ENCODE assay signal across 7 mouse cellular contexts in genomic region chr2:25261870-25262269, GRCm38 (mm10). TPM values are rescaled to one million over a fixed set of nuclear protein-coding genes. Genes with fewer than 3 reads are reported as not detected.
DNase-seq lines count a peak whose midpoint lies in the region; ATAC-seq lines count a peak whose summit lies in the region.

No protein-coding gene starts in this region.

- ATAC-seq in lung, embryonic 15.5 days (ENCODE audit: borderline replicate concordance, extremely low read depth, low FRiP score, low TSS enrichment): no peak
- ATAC-seq in embryonic facial prominence, embryonic 15.5 days (ENCODE audit: insufficient number of reproducible peaks, low FRiP score, low TSS enrichment, low read depth): no peak; the same call in 1 of the 2 replicates
- ATAC-seq in limb, embryonic 11.5 days (ENCODE audit: insufficient number of reproducible peaks, low FRiP score, low TSS enrichment, low read depth): no peak
- ATAC-seq in stomach, embryonic 15.5 days (ENCODE audit: insufficient read depth, low FRiP score, low read depth): no peak

- H3K27me3 ChIP-seq in lung, embryonic 15.5 days: peaks cover 13% of the 10 kb centered on the region
- peaks cover 17% of the 10 kb centered on the region for H3K27me3 ChIP-seq in embryonic facial prominence, embryonic 15.5 days
- peaks cover 19% of the 10 kb centered on the region for H3K27me3 ChIP-seq in limb, embryonic 11.5 days (ENCODE audit: control insufficient read depth, insufficient read depth, low read length)
- H3K27me3 ChIP-seq in stomach, embryonic 15.5 days (replicated peaks): peaks cover 5% of the 10 kb centered on the region; the same call in 1 of the 2 replicates

- H3K36me3 ChIP-seq in lung, embryonic 15.5 days: no peaks in the 10 kb centered on the region
- H3K36me3 ChIP-seq in embryonic facial prominence, embryonic 15.5 days: no peaks in the 10 kb centered on the region
- no peaks in the 10 kb centered on the region for H3K36me3 ChIP-seq in limb, embryonic 11.5 days (ENCODE audit: control insufficient read depth, insufficient read depth, low read length)
- H3K36me3 ChIP-seq in stomach, embryonic 15.5 days: no peaks in the 10 kb centered on the region

- WGBS in lung, embryonic 15.5 days: 43% methylated on average over 12 of the region's 12 CpGs
- WGBS in embryonic facial prominence, embryonic 15.5 days: 44% methylated on average over 12 of the region's 12 CpGs
- 45% methylated on average over 11 of the region's 12 CpGs for WGBS in limb, embryonic 11.5 days
- WGBS in stomach, embryonic 15.5 days: 51% methylated on average over 12 of the region's 12 CpGs

- H3K9me3 ChIP-seq in lung, embryonic 15.5 days: no peaks in the 10 kb centered on the region
- no peaks in the 10 kb centered on the region for H3K9me3 ChIP-seq in embryonic facial prominence, embryonic 15.5 days (replicated peaks)
- no peaks in the 10 kb centered on the region for H3K9me3 ChIP-seq in limb, embryonic 11.5 days (ENCODE audit: control insufficient read depth, low read length)
- H3K9me3 ChIP-seq in stomach, embryonic 15.5 days: no peaks in the 10 kb centered on the region

- intact Hi-C loops in gastrocnemius, postnatal 36 days (cut with DNase I): no loop called here

- DNase-seq in lung, postnatal 4 days: no peak
- no peak for DNase-seq in limb, embryonic 11.5 days (ENCODE audit: low spot score)
- no peak for DNase-seq in thymus, postnatal 25 days
- DNase-seq in gastrocnemius, postnatal 36 days: no peak

- peaks cover 42% of the 10 kb centered on the region for H3K4me1 ChIP-seq in lung, embryonic 15.5 days
- peaks cover 40% of the 10 kb centered on the region for H3K4me1 ChIP-seq in embryonic facial prominence, embryonic 15.5 days
- H3K4me1 ChIP-seq in limb, embryonic 11.5 days (ENCODE audit: control insufficient read depth, insufficient read depth, low read length): peaks cover 9% of the 10 kb centered on the region
- peaks cover 33% of the 10 kb centered on the region for H3K4me1 ChIP-seq in stomach, embryonic 15.5 days

- peak overlapping the region; percentile 21; the same call in 1 of the 2 replicates for H3K9ac ChIP-seq in lung, embryonic 15.5 days
- no peak overlapping the region for H3K9ac ChIP-seq in embryonic facial prominence, embryonic 15.5 days
- H3K9ac ChIP-seq in limb, embryonic 11.5 days (ENCODE audit: low read length): no peak overlapping the region
- no peak overlapping the region for H3K9ac ChIP-seq in stomach, embryonic 15.5 days

- H3K4me2 ChIP-seq in lung, embryonic 15.5 days: peak overlapping the region; percentile 99
- peak overlapping the region; percentile 99 for H3K4me2 ChIP-seq in embryonic facial prominence, embryonic 15.5 days (replicated peaks)
- H3K4me2 ChIP-seq in limb, embryonic 11.5 days (ENCODE audit: low read depth, severe bottlenecking): peak overlapping the region; percentile 99
- peak overlapping the region; percentile 84 for H3K4me2 ChIP-seq in stomach, embryonic 15.5 days

- H3K27ac ChIP-seq in lung, embryonic 15.5 days: no peak overlapping the region
- H3K27ac ChIP-seq in embryonic facial prominence, embryonic 15.5 days (replicated peaks): no peak overlapping the region
- no peak overlapping the region for H3K27ac ChIP-seq in limb, embryonic 11.5 days (replicated peaks; ENCODE audit: low read depth, low read length)
- peak overlapping the region; percentile 77 for H3K27ac ChIP-seq in stomach, embryonic 15.5 days

- peak overlapping the region; percentile 70 for H3K4me3 ChIP-seq in lung, embryonic 15.5 days
- H3K4me3 ChIP-seq in embryonic facial prominence, embryonic 15.5 days (replicated peaks): peak overlapping the region; percentile 73
- peak overlapping the region; percentile 74 for H3K4me3 ChIP-seq in limb, embryonic 11.5 days (ENCODE audit: low read depth, low read length)
- H3K4me3 ChIP-seq in stomach, embryonic 15.5 days (replicated peaks): peak overlapping the region; percentile 74

RNA-seq across cellular contexts. Expression of gene Tprn, which starts 0.5 kb away (rescaled TPM):
- polyA plus RNA-seq in lung, embryonic 15.5 days (2015; fragmentation: Nextera tagmentation; extraction: Ambion mirVana): 6.7 and 8.7 TPM in 2 replicates
- polyA plus RNA-seq in embryonic facial prominence, embryonic 15.5 days (2015; fragmentation: Nextera tagmentation; extraction: Ambion mirVana): 10.2 TPM in 2 replicates
- 5.6 and 5.7 TPM in 2 replicates for polyA plus RNA-seq in limb, embryonic 11.5 days (2014; fragmentation: Nextera tagmentation; extraction: Ambion mirVana)
- polyA plus RNA-seq in stomach, embryonic 15.5 days (2015; fragmentation: Nextera tagmentation; extraction: Ambion mirVana): 16.8 and 17.7 TPM in 2 replicates
- total RNA-seq in gastrocnemius, postnatal 36 days (2021): 1 to 10 TPM; 3.8 to 4.5 TPM

RNA-seq across cellular contexts. Expression of gene Tmem203, which starts 6.6 kb away (rescaled TPM):
- polyA plus RNA-seq in lung, embryonic 15.5 days (2015; fragmentation: Nextera tagmentation; extraction: Ambion mirVana): 24.4 and 24.5 TPM in 2 replicates
- polyA plus RNA-seq in embryonic facial prominence, embryonic 15.5 days (2015; fragmentation: Nextera tagmentation; extraction: Ambion mirVana): 23.8 and 25.6 TPM in 2 replicates
- 11.1 and 14.6 TPM in 2 replicates for polyA plus RNA-seq in limb, embryonic 11.5 days (2014; fragmentation: Nextera tagmentation; extraction: Ambion mirVana)
- polyA plus RNA-seq in stomach, embryonic 15.5 days (2015; fragmentation: Nextera tagmentation; extraction: Ambion mirVana): 24.4 and 25.1 TPM in 2 replicates
- 10 to 100 TPM; 10.4 to 12.0 TPM for total RNA-seq in gastrocnemius, postnatal 36 days (2021)

RNA-seq across cellular contexts. Expression of gene Ssna1, which starts 10.4 kb away (rescaled TPM):
- polyA plus RNA-seq in lung, embryonic 15.5 days (2015; fragmentation: Nextera tagmentation; extraction: Ambion mirVana): 229 and 239 TPM in 2 replicates
- polyA plus RNA-seq in embryonic facial prominence, embryonic 15.5 days (2015; fragmentation: Nextera tagmentation; extraction: Ambion mirVana): 258 and 263 TPM in 2 replicates
- 237 and 242 TPM in 2 replicates for polyA plus RNA-seq in limb, embryonic 11.5 days (2014; fragmentation: Nextera tagmentation; extraction: Ambion mirVana)
- polyA plus RNA-seq in stomach, embryonic 15.5 days (2015; fragmentation: Nextera tagmentation; extraction: Ambion mirVana): 209 TPM in 2 replicates
- 10 to 100 TPM; 25.8 to 25.9 TPM for total RNA-seq in gastrocnemius, postnatal 36 days (2021)

RNA-seq across cellular contexts. Expression of gene Anapc2, which starts 10.4 kb away (rescaled TPM):
- polyA plus RNA-seq in lung, embryonic 15.5 days (2015; fragmentation: Nextera tagmentation; extraction: Ambion mirVana): 132 and 136 TPM in 2 replicates
- polyA plus RNA-seq in embryonic facial prominence, embryonic 15.5 days (2015; fragmentation: Nextera tagmentation; extraction: Ambion mirVana): 134 and 136 TPM in 2 replicates
- polyA plus RNA-seq in limb, embryonic 11.5 days (2014; fragmentation: Nextera tagmentation; extraction: Ambion mirVana): 118 and 120 TPM in 2 replicates
- polyA plus RNA-seq in stomach, embryonic 15.5 days (2015; fragmentation: Nextera tagmentation; extraction: Ambion mirVana): 108 and 114 TPM in 2 replicates
- 10 to 100 TPM; 27.0 to 27.8 TPM for total RNA-seq in gastrocnemius, postnatal 36 days (2021)

RNA-seq across cellular contexts. Expression of gene AL732309.1, which starts 15.2 kb away (rescaled TPM):
- 3.5 and 5.0 TPM in 2 replicates for polyA plus RNA-seq in lung, embryonic 15.5 days (2015; fragmentation: Nextera tagmentation; extraction: Ambion mirVana)
- polyA plus RNA-seq in embryonic facial prominence, embryonic 15.5 days (2015; fragmentation: Nextera tagmentation; extraction: Ambion mirVana): 8.2 and 9.4 TPM in 2 replicates
- 4.0 and 6.6 TPM in 2 replicates for polyA plus RNA-seq in limb, embryonic 11.5 days (2014; fragmentation: Nextera tagmentation; extraction: Ambion mirVana)
- 5.7 and 7.2 TPM in 2 replicates for polyA plus RNA-seq in stomach, embryonic 15.5 days (2015; fragmentation: Nextera tagmentation; extraction: Ambion mirVana)
- 1 to 10 TPM in 1 of 2 experiments, under 1 TPM in 1; 0.39 to 1.1 TPM for total RNA-seq in gastrocnemius, postnatal 36 days (2021)
